10 mouse cellular contexts compared by ENCODE assay signal in the genomic region with DNA sequence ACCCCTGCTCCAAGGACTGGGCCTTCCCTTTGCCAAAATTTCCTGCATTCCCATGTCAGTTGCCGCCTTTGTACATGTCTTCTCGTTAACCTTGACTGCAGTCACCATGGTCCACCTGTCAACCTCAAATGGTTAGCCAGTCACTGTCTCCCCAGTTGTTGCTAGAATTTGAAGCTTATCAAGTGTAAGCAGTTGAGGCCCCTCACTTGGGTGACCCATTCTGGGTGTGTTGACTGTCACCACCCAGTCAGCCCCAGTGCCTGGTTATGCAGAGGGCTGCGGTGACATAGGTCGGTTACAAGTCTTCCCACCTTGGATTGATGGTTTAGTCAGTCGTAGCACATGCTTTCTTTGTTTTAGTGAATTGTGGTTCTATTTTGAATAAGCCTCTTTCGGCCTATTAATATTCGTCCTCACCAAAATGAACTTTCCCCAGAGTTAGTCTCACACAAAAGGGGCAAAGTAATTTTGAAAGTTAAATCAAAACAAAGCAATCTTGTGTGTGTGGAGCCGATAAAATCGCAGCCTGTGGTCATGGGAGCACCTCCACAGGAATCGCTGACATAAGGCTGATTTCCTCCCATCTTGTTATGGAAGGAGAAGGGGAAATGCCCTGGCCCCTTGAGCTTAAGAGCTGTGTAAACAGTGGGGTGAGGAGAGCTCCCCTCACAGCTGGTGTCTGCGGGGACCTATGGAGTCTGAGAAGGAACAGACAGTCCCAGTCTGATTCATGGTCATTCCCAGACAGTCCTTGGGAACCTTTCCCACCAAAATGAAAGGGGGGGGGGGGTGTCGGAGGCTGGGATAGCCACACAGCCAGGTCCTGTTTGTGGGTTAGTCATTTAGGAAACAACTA. TPM values are rescaled to one million over a fixed set of nuclear protein-coding genes. Genes with fewer than 3 reads are reported as not detected.
A peak's percentile ranks its signal among the peaks of the same experiment; 100 is the strongest.
DNase-seq lines count a peak whose midpoint lies in the region; TF ChIP-seq lines count a peak whose summit lies in the region.
"Had no signal": no experiment of that assay in that cellular context is flagged by ENCODE, and none has a peak within 500 bp of the region (broad histone marks: within the 10 kb centered on the region; RNA-seq: fewer than 3 reads in every experiment).

No protein-coding gene starts in this region.

- peaks cover 79% of the 10 kb centered on the region for H3K4me1 ChIP-seq in heart, embryonic 10.5 days

- intact Hi-C loops in heart, postnatal 36 days (cut with DNase I), result no loop called here

- H3K27me3 ChIP-seq in heart, embryonic 10.5 days (ENCODE audit: insufficient read depth, poor library complexity, severe bottlenecking), result no peaks in the 10 kb centered on the region
- no peaks in the 10 kb centered on the region for H3K27me3 ChIP-seq in myocyte (ENCODE audit: control insufficient read depth, insufficient read depth, insufficient read length)

- 64% methylated on average over 12 of the region's 12 CpGs for WGBS in heart, embryonic 10.5 days

- no peaks in the 10 kb centered on the region for H3K9me3 ChIP-seq in heart, embryonic 10.5 days
- H3K9me3 ChIP-seq: hindbrain, embryonic 10.5 days had no signal

- DNase-seq in heart, embryonic 10.5 days (ENCODE audit: low spot score), result no peak
- DNase-seq in heart, postnatal 36 days, result no peak
- peak; percentile 18 for DNase-seq in lung, postnatal 36 days
- no peak for DNase-seq in lung, postnatal 14 days
- peak; percentile 67 for DNase-seq in induced T-regulatory cell, adult 2 months (ENCODE audit: low read depth)
- no peak for DNase-seq in embryo, embryonic 11 days
- DNase-seq in cerebellum, adult 9-11 months, result no peak
- DNase-seq: retina, postnatal 1 day had no signal

- H3K4me2 ChIP-seq in myocyte (ENCODE audit: low read depth), result peak overlapping the region; percentile 8

- 0 out of 2 replicates have a peak overlapping the region, but pooled peaks have one; percentile 2 for H3K27ac ChIP-seq in heart, embryonic 10.5 days

- no peak overlapping the region for H3ac ChIP-seq in myocyte (ENCODE audit: control insufficient read depth, insufficient read length)

- H3K36me3 ChIP-seq in heart, embryonic 10.5 days, result peaks cover 41% of the 10 kb centered on the region
- H3K36me3 ChIP-seq in myocyte (ENCODE audit: control insufficient read depth, insufficient read depth), result peaks cover 4% of the 10 kb centered on the region

- no peak overlapping the region for H3K4me3 ChIP-seq in heart, embryonic 10.5 days
- H3K4me3 ChIP-seq in myocyte, result no peak overlapping the region
- H3K4me3 ChIP-seq: hindbrain, embryonic 10.5 days had no signal

- H3K79me2 ChIP-seq in myocyte (ENCODE audit: control insufficient read depth, insufficient read depth), result no peaks in the 10 kb centered on the region

- TF ChIP-seq POLR2A in myocyte (IDR thresholded peaks at IDR 0.05; ENCODE audit: insufficient read length, low read depth), result no peak

TF ChIP-seq in myocyte, 11 proteins besides CTCF, POLR2A, EP300 and RAD21:
- TF ChIP-seq TCF3 (IDR thresholded peaks at IDR 0.05; ENCODE audit: insufficient read length, low read depth) (no peak), POLR2AphosphoS2 (IDR thresholded peaks at IDR 0.05; ENCODE audit: insufficient read length, low read depth) (no peak), SRF (IDR thresholded peaks at IDR 0.05; ENCODE audit: control insufficient read depth, insufficient read length, low read depth) (no peak), MAX (IDR thresholded peaks at IDR 0.05; ENCODE audit: low read depth) (no peak), MYOG (IDR thresholded peaks at IDR 0.05; ENCODE audit: control insufficient read depth in 1 of 3, insufficient read depth in 1 of 3, insufficient read length in 2 of 3, low read depth in 2 of 3) (no peak), MYOD1 (IDR thresholded peaks at IDR 0.05; ENCODE audit: control insufficient read depth in 1 of 3, insufficient read length in 2 of 3, low read depth in 2 of 3) (no peak), TCF12 (IDR thresholded peaks at IDR 0.05; ENCODE audit: insufficient read depth, poor library complexity, severe bottlenecking) (no peak), CEBPB (IDR thresholded peaks at IDR 0.05; ENCODE audit: insufficient read depth, poor library complexity, severe bottlenecking) (no peak), REST (IDR thresholded peaks at IDR 0.05; ENCODE audit: insufficient read depth, insufficient read length) (no peak), E2F4 (IDR thresholded peaks at IDR 0.05; ENCODE audit: insufficient read depth) (no peak), USF1 (IDR thresholded peaks at IDR 0.05; ENCODE audit: low read depth) (no peak)

RNA-seq across cellular contexts. Expression of gene Bcl2l11, which starts 30.9 kb away (rescaled TPM):
- 16.9 and 17.4 TPM in 2 replicates for polyA plus RNA-seq in heart, embryonic 10.5 days (2016; fragmentation: Nextera tagmentation; extraction: Ambion mirVana)
- total RNA-seq in heart, postnatal 36 days (2021), result 10 to 100 TPM; 17.7 to 21.9 TPM
- polyA plus RNA-seq in myocyte (2012; fragmentation: generic; extraction: Trizol), result 4.9 TPM

Comparison
In these comparisons a context has a peak if more than half of its experiments do, and no peak if none do; other contexts are left out.
1. DNase-seq: peak in lung, postnatal 36 days (single experiment) and induced T-regulatory cell, adult 2 months (single experiment); none in heart, embryonic 10.5 days (single experiment), heart, postnatal 36 days (0 of 2), lung, postnatal 14 days (single experiment), embryo, embryonic 11 days (single experiment) and cerebellum, adult 9-11 months (single experiment).